Mouse (Mus musculus) bone marrow, adult 2 months (tissue): ENCODE data around the gene Ttn. TPM values are rescaled to one million over a fixed set of nuclear protein-coding genes. Genes with fewer than 3 reads are reported as not detected.

Experiments used
- H3K27ac ChIP-seq: fragments of 200-500 bp; 2 replicates; pipeline ENCODE4 v1.5.1; 2012; ENCODE audit warnings: low read depth, mild to moderate bottlenecking, control low read depth, inconsistent platforms, low read length; ENCODE audit not compliant: control insufficient read depth, poor library complexity, insufficient read depth
- H3K4me1 ChIP-seq: fragments of 200-500 bp; 2 replicates; pipeline ENCODE4 v1.6.1; 2011; ENCODE audit warnings: low read length; ENCODE audit not compliant: control insufficient read depth, insufficient read depth
- H3K4me3 ChIP-seq: fragments of 200-500 bp; replicated peaks from 2 replicates; pipeline ENCODE3; 2011; ENCODE audit warnings: mild to moderate bottlenecking, low read depth, low read length, control low read depth; ENCODE audit not compliant: control insufficient read depth
- CTCF ChIP-seq: fragments of 200-500 bp; IDR thresholded peaks from 2 replicates; pipeline ENCODE4 v1.5.1; 2011; ENCODE audit warnings: low read length, control low read depth; ENCODE audit not compliant: control insufficient read depth, insufficient read depth
- POLR2A ChIP-seq: fragments of 200-500 bp; IDR thresholded peaks from 2 replicates; pipeline ENCODE4 v1.6.1; 2011; ENCODE audit warnings: low read depth, mild to moderate bottlenecking, control low read depth, low read length, borderline replicate concordance; ENCODE audit not compliant: control insufficient read depth
- WGBS: fragments of 180-500 bp; shearing (Covaris S2); methylation state at CpG from one replicate; pipeline ENCODE4 v1.1.7; 2018; 5-methylcytosine and 5-hydroxymethylcytosine counted together
- polyA plus RNA-seq: library from polyadenylated mRNA; stranded (reverse); fragments of >200 nt; gene quantifications from 2 replicates; pipeline ENCODE4 v1.2.4, GENCODE M21; 2011; ENCODE audit warnings: low replicate concordance; ENCODE audit not compliant: missing spikeins, insufficient read depth, insufficient read length

Ttn gene
- polyA plus RNA-seq, 1 experiment: 8.3 TPM

DNA sequence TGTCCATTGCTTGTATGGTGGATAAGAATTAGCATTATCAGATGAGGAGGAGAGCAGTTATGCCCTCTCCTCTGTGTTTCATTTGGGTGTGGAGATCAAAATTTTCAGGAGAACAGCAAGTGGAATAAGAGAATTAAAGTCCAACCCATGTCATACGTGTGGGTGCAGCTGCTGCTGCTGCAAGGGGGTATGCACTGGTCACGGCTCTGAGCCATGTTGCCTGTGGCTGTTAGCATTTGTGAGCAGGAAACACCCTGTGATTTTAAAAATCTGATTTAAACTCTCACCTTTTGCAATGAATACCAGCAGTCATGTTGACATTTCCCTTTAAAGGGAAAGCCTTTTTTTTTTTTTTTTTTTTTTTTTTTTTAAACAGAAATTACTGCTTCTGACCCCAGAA is 116.8 kb downstream of the Ttn start:
- no peaks in the 10 kb centered on the region for H3K4me1 ChIP-seq
- 63% methylated on average over 2 of the region's 2 CpGs for WGBS
- H3K4me3 ChIP-seq: no peak overlapping the region
- TF ChIP-seq CTCF (no peak), POLR2A (no peak)
- no peak overlapping the region for H3K27ac ChIP-seq

DNA sequence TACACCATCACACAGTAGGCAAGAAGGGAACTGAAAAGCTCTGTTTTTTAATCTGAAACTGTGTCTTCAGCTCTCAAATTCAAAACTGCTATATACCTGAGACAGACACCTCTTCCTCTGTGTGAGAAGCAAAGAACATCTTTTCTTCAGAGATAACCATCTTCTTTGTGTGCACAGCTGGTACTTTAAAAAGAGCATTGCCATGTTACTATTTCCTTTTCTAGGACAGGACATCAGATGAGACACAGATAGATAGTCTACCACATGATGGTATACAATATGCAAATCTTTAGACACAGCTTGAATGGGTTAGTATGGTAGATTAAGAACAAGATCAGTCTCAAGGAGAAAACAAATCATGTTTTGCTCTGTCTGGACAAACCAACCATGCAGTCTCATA is 121.0 kb downstream of the Ttn start:
- no peak for TF ChIP-seq CTCF
- TF ChIP-seq POLR2A: no peak

DNA sequence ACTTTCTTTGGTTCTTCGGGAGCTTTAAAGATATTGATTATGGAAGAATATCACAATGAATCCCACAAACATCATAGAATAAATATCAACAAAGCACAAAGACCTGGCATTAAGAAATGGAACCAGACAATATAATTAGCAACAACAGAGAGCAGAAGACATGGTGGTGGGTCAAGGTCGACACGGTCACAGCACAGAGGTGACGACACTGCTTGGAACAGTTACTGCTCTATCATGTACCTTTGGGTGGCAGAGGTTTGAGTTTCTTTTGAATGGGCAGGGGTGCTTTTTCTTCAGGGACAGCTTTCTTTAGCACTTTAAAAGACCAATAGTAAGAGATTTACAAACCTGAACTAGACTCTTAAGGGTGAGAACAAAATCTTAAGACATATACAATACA is 132.3 kb downstream of the Ttn start:
- Histone ChIP-seq H3K4me3 (no peak overlapping the region), H3K27ac (no peak overlapping the region), H3K4me1 (no peaks in the 10 kb centered on the region)
- TF ChIP-seq POLR2A: no peak
- TF ChIP-seq CTCF: no peak
- WGBS: 90% methylated on average over 4 of the region's 4 CpGs

More for the DNA sequence above, 121.0 kb downstream of the Ttn start:
- Histone ChIP-seq H3K27ac (no peak overlapping the region), H3K4me1 (no peaks in the 10 kb centered on the region), H3K4me3 (no peak overlapping the region)

DNA sequence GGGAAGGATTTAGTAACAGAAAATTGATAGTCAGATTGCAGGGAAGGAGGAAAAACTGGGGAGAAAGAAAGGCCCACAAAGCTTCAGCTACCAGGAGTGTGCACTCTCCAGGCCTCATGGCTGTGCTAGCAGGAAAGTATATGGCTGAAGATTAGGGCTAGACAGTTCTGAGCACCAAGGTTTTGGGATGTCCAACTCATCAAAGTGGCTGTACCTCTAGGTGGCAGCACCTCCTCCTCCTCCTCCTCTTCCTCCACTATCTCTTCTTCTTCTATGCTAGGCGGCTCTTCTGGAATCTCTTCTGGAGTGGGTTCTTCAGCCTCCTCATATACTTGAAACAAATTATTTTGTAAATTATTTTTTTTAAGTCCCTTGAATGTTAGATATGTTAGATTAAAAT is 139.2 kb downstream of the Ttn start:
- Histone ChIP-seq H3K4me1 (no peaks in the 10 kb centered on the region), H3K27ac (no peak overlapping the region), H3K4me3 (no peak overlapping the region)
- TF ChIP-seq POLR2A (no peak), CTCF (no peak)
- WGBS: 56% methylated on average over 1 of the region's 1 CpGs

DNA sequence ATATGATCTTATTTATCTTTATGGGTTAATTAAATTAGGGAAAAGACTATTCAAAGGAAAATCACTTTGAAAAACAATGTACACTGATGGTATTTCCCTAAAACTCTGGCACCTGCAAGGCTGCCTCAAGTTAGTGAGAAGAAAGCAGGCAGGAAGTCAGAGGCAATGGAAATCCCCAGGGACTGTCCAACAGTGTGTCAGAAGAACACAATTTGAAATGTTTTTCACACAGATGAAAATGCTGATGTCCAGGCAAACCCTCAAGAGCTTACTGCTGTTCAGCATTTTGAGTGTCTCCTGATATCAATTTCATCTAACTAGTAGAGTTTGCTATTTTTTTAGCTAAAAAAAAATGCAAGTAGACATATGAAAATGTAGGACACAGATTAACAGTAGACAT is 161.9 kb downstream of the Ttn start:
- no peak overlapping the region for H3K4me3 ChIP-seq
- TF ChIP-seq POLR2A (no peak), CTCF (no peak)
- H3K4me1 ChIP-seq: no peaks in the 10 kb centered on the region
- no peak overlapping the region for H3K27ac ChIP-seq

DNA sequence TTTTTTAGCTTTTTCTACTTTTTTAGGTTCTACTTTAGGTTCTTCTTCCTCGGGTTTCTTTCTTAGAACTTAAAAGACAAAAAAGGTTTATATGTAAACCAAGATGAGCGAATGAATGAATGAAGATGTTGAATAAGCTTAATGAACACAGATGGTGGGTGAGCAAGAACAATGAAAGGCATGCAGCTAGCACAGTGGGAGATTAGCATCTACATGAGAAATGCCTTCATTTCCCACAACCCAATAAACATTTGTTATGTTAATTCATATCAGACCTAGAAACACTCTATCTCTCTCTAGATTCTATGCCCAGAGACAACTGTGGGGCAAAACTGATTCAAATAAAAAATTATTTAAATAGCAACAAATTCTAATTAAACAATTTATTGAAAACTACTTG is 164.6 kb downstream of the Ttn start:
- Histone ChIP-seq H3K4me1 (no peaks in the 10 kb centered on the region; the same call in 1 of the 2 replicates), H3K27ac (no peak overlapping the region), H3K4me3 (no peak overlapping the region)
- WGBS: 71% methylated on average over 2 of the region's 2 CpGs
- TF ChIP-seq POLR2A (no peak), CTCF (no peak)

DNA sequence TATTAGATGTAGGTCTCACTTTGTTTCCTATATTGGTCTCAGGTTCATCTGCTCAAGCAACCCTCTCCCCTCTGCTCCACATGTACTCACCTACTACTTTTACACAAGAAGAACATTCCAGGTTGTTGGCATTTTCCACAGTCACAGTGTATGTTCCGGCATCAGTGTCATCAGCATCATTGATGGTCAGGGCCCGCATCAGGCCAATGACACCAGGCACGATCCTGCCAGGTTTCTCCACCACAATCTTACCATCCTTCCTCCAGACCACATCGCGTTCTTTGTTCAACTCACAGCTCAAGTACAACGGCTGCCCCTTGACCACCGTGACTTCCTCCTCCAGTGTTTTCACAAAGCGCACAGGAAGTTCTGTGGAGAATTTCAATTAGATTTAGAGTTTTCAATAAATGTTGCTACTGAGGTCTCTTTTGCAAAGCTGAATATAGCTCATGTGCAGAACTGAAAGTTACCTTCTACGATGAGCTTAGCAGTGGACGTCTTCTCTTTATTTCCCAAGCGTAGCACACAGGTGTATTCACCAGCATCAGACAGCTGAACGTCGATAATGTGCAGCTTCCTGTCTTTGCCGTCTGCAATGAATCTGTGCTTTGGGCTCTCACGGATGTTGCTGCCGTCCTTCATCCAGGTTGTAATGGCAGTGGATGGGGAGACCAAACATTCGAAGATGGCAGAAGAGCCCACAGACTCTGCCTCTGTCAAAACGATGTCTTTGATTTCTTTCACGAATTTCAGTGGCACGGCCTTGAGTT is 168.1 kb downstream of the Ttn start:
- no peak for TF ChIP-seq CTCF
- no peak for TF ChIP-seq POLR2A
- Histone ChIP-seq H3K27ac (no peak overlapping the region), H3K4me3 (no peak overlapping the region), H3K4me1 (no peaks in the 10 kb centered on the region; the same call in 1 of the 2 replicates)
- WGBS: 23% methylated on average over 20 of the region's 20 CpGs

DNA sequence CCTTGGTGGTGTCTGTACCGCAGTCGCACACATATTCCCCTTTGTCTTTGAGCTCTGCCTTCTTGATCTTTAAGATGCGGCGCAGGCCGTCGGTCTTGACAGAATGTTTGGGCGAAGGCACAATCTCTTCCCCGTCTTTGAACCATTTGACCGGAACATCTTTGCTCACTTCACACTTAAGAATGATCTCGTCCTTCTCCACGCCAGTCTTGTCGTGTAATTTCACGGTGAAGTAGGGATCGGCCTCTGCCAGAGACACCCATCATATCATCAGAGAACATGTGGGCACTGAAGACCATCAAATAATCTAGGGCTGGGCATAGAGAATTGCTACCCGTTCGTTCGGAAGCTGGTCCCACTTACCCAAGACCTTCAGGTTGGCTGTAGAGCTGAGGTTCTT is 171.2 kb downstream of the Ttn start:
- Histone ChIP-seq H3K4me3 (no peak overlapping the region), H3K27ac (no peak overlapping the region), H3K4me1 (no peaks in the 10 kb centered on the region; the same call in 1 of the 2 replicates)
- no peak for TF ChIP-seq CTCF
- TF ChIP-seq POLR2A: no peak
- 90% methylated on average over 17 of the region's 17 CpGs for WGBS

DNA sequence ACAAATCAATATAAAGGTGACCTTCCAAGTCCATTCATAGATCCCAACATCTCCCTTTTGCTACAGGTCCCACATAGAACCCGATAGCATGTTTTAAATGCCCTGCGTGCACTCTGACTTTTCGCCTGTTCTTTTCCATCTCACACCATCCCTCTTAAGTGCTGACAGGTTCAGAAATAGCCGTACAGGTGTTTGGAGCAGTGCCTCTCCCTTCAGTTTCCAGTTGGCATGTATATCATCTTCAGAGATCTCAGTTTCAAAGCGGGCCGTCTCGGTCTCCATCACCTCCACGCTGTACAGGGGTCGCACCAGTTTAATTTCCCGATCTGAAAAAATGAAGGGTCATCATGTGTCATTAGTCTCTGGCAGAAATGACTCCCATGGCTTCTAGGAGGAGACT is 174.0 kb downstream of the Ttn start:
- no peak overlapping the region for H3K4me3 ChIP-seq
- WGBS: 89% methylated on average over 10 of the region's 10 CpGs
- no peak for TF ChIP-seq POLR2A
- TF ChIP-seq CTCF: no peak
- no peak overlapping the region for H3K27ac ChIP-seq
- H3K4me1 ChIP-seq: no peaks in the 10 kb centered on the region
